Mouse (Mus musculus) kidney, postnatal 25 days (tissue): ENCODE results near the gene Gm43302.
"Not testable (repeated sequence)": the region's sequence is repeated elsewhere in the genome, so short reads cannot be mapped to it uniquely, and the experiment has no call there.

Experiments
- DNase-seq, 2 experiments: peaks; one replicate each; pipeline ENCODE4 v3.0.0; 2021; ENCODE audit warnings: mixed read lengths in 2 of 2

The Gm43302 gene

DNA sequence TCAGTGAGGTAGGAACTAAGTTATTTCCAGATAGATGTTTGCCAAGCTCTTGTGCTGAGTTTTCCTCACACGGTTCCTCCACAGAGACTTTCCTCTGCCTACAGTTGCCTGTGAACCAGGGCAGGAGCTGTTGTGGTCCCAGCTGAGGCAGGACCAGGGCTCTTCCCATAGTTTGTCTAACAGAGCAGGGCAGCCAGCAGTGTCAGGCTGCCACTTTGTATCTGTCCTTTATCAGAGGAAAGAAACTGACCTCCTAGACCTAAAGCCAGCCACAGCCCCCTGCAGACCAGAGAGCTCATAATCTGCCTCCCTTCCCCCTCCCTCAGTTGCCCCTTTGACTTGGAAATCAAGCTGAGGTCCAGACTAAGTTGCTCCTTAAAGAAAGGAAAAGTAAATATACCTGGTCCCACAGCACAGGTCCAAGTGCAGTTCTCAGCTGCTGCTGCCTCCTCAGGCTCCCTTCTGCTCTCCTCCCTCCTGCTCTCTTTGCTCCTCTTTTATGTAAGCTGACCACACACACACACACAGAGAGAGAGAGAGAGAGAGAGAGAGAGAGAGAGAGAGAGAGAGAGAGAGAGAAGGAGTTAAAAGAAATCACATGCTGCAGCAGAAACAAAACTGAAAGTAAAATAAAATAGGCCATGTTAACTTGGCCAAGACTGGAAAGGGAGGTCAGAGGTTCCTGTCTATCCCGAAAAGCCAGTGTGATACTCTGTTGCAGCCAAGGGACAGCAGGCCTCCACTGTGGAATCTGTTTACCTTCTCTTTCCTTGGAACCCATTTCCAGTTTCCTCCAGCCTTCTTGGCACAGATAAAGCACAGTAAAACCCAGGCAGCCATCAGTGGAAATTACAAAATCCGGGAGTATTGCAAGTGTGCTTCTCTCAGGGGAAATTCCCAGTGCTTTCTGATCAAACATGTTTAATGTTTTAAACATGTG is at the start of gene Gm43302, which contains the start of gene Gbp6:
TSS of gene Gm43302 (minus strand) at position 470 of the 940 bp plus-strand sequence.
TSS of gene Gbp6 (minus strand) at position 473 of the 940 bp plus-strand sequence.
- peak; percentile 13 to 50 for DNase-seq

DNA sequence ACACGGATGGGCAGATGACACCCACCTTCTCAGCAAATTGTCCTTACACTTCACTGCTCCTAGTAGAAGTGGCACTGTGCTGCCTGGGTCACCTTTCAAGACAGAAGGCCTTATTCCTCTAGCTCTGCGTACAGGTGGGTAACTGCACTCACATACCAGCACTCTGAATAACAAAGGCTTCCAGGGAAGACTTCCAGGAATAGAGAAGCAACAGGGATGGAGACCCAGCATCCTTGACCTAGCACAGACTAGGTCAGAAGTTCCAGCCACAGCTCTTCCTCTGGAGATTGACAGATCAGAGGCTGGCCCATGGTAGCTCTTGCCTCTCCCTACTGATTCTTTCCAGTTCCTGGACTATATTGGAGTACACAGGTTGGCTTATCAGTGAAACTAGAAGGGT is 47.8 kb upstream of the Gm43302 start:
- no peak for DNase-seq

GRCm38 (mm10) chr5:105322543-105322942 is 29.0 kb upstream of the Gm43302 start:
- peak in 1 of 2 experiments; percentile 30 for DNase-seq

- DNase-seq, result no peak
These were observed 17.4 kb upstream of the Gm43302 start for GRCm38 (mm10) chr5:105310941-105311340.

DNA sequence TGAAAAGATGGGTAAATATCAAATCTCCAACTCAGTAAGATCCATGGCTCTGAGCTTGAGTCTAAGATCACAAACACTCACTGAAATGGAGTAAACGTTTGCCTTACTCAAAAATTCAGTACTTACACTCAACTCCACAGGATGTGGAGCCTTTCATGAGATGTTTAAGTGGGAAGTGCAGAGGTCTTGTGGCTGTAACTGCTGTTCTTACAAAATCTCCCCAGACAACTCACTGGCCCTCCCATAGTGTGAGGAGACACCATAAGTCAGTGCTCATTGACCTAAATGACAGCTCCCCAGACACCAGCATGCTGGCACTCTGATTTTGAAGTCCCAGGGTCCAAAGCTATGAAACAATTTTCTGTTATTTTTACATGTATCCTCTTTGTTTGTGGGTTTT is 15.7 kb upstream of the Gm43302 start:
- DNase-seq, result not testable (repeated sequence)

DNA sequence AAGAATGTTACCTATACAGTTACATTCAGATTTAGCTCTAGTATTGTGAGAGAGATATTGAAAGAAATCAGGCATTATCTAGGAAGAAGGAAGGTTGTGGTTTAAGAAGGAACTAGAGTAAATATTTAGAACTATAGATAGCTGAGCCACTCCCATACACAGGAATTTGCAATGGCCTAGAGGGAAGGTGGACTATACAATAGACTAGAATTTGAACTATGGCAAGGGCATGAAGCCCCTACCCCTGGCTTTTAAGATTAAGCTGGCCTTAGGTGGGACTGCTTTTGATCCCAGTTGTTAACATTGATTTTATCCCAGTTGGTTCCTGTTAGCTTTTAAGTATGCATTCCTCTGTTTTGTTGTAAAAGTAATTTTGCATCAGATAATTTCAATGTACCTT is 13.5 kb upstream of the Gm43302 start:
- not testable (repeated sequence) for DNase-seq

DNA sequence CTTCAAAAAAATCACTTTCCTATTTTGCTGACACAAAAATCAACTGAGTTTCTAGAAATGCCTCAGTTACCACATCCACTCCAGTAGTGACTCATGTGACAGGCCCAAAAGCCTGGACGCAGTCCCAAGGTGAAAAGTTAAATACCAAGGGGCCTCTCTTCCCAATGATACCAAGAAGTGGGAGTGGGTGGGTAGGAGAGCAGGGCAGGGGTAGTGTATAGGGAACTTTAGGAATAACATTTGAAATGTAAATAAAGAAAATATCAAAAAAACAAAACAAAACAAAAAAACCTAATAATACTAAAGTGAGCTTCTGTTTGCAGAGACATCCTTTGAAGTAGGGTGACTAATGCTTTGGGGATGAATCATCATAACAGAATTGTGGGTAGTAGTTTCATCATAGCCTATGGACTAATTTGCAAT is 12.7 kb upstream of the Gm43302 start:
- no peak for DNase-seq

- not testable (repeated sequence) for DNase-seq
These were observed 12.2 kb upstream of the Gm43302 start for GRCm38 (mm10) chr5:105305671-105306070.

DNA sequence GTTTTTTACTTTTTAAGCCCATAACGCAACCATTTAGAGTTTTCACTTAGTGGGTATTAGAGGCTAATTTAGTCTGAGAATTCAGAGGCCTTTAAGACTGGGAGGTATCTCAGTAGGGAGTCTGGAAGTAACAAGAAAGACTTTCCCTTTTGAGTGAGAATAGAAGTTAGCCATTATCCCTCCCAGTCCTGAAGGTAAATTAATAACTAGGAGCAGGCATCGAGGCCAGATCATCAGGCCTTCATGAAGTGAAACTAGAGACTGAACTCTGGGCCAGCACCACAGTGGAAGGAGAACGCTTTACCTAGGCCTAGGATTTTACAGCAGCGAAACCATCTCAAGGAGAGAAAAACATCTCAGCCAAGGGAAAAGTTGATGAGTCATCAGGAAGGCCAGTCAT is 8.5 kb upstream of the Gm43302 start:
- peak; percentile 13 to 51 for DNase-seq

- DNase-seq, result peak; percentile 24 to 60
These were observed 8.0 kb upstream of the Gm43302 start for GRCm38 (mm10) chr5:105301531-105301930.

GRCm38 (mm10) chr5:105295746-105296145 is 2.3 kb upstream of the Gm43302 start:
- no peak for DNase-seq

GRCm38 (mm10) chr5:105292492-105292891 is 1.0 kb downstream of the Gm43302 start:
- no peak for DNase-seq

DNA sequence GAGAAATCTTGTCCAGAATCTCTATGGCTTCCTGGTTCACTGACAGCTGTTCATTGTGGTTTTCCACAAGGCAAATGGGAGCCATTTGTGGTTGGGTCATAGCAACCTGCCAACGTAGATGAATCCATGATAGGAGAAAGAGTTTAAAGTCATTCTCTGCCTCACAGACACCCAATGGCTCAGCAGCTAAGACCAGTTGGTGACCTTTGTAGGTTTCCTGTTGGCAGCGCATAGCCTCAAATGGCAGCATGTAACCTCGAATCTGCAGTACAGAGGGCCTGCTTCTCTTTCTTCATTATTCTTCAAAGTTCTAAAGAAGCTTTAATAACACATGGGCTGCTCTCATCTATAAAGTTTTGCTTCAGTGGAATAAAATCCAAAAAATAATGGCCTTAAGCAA is 2.6 kb downstream of the Gm43302 start:
- not testable (repeated sequence) for DNase-seq

- not testable (repeated sequence) for DNase-seq
These were observed 32.8 kb downstream of the Gm43302 start for GRCm38 (mm10) chr5:105260673-105261072.

DNA sequence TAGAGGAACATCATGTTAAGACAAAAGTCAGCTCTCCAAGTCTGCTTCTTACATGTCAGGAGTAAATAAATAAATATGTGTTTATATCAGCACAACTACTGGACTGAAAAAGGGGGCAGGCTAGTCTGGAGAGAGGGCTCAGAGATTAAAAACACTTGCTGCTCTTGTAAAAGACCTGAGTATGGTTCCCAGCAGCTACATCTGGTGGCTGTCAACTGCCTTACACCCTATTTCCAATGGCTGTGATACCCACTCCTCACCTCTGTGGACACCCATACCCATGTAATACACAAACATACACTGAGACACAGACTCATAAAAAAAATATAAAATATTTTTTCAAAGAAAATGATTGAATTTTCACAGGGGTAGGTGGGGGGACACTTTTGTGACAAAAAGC is 41.0 kb downstream of the Gm43302 start:
- DNase-seq, result no peak

GRCm38 (mm10) chr5:105244741-105245140 is 48.8 kb downstream of the Gm43302 start:
- not testable (repeated sequence) for DNase-seq

DNA sequence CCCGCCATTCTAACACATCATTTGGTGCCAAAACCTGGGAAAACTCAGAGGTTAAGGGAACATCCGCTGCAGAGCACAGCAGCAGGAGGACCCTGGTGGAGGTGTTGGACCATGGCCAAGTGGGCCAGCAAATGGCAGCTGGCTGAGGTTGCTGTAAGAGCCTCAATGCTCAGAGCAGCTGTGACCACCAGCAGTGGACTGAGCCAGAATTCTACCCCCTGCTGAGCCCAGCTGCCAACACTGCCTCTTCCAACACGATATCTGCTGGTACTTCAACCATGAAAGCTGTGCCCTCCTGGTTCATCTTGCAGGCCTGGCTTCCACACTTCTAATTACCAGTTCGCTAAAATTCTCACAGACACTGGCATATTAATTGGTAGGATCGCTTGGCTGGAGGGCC is 52.5 kb downstream of the Gm43302 start:
- DNase-seq, result not testable (repeated sequence)

GRCm38 (mm10) chr5:105239483-105240047 is 53.9 kb downstream of the Gm43302 start, which contains the start of gene Gbp10:
Gbp10 (minus strand) TSS chr5:105239533.
- DNase-seq, result peak; percentile 16 to 42

GRCm38 (mm10) chr5:105238402-105238801 is 55.1 kb downstream of the Gm43302 start:
- DNase-seq, result not testable (repeated sequence)

DNA sequence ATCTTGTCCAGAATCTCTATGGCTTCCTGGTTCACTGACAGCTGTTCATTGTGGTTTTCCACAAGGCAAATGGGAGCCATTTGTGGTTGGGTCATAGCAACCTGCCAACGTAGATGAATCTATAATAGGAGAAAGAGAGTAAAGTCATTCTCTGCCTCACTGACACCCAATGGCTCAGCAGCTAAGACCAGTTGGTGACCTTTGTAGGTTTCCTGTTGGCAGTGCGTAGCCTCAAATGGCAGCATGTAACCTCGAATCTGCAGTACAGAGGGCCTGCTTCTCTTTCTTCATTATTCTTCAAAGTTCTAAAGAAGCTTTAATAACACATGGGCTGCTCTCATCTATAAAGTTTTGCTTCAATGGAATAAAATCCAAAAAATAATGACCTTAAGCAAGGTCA is 57.5 kb downstream of the Gm43302 start:
- not testable (repeated sequence) for DNase-seq

DNA sequence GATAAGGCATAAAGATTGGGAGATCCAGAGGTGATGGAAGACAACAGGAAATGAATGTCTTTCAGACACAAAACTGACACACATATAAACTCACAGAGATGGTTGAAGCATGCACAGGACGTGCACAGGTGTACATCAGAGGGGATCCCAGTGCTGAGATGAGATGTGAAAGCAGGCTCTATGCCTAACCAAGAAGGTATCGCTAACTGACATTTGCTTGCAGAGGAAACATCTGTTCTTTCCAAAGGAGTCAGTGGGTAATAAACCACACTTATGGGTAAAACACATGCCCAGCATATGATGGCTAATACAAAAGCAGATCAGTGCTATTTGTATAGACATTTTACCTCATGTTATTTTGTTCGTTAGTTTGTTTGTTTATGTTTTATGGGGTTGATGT is 84.5 kb downstream of the Gm43302 start:
- not testable (repeated sequence) for DNase-seq

DNA sequence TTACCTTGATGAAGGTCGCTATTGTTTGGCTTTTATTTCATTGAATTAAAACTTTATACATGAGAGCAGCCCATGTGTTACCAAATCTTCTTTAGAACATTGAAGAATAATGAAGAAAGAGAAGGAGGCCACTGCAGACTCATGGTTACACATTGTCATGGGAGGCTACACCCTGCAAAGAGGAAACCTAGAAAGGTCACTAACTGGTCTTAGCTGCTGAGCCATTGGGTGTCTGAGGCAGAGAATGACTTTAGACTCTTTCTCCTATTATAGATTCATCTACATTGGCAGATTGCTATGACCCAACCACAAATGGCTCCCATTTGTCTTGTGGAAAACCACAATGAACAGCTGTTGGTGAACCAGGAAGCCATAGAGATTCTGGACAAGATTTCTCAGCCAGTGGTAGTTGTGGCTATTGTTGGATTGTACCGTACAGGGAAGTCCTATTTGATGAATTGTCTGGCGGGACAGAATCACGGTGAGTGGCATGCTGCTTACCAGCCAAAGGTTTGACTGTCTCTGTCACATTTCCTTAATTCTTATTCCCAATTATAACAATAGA is 92.6 kb downstream of the Gm43302 start:
- not testable (repeated sequence) for DNase-seq

GRCm38 (mm10) chr5:105199149-105199548 is 94.3 kb downstream of the Gm43302 start:
- DNase-seq, result not testable (repeated sequence)
